In the genomic region with DNA sequence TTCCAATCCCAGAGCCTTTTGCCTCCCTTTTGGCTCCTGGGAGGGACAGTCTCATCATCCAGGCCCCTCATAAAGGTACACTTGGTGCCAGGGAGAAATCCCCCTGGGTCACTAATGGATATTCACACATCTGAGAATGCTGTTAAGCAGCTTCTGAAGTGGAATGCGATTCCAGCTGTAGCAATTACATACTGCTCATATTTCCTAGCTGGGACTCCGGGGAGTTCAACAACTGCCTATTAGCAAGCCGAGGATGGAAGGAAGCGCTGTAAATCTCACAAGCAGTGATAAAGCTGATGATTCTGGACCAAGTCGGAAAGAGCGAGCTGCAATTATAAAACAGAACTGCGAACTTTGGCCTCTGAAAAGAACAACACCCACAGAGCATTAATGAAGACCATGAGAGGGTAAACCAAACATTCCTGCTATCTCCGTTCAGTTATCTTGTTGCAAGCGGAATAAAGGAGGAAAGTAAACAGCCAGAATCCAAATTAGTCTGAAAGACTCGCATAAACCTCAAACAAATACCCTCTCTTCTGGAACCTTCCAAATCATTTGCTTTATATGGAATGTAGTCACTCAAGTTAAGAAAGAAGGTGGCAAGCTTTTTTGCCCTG, we compare ENCODE assay signal across 8 mouse cellular contexts.
DNase-seq lines count a peak whose midpoint lies in the region; ATAC-seq and TF ChIP-seq lines count a peak whose summit lies in the region.

No protein-coding gene starts in this region.

- no peak for TF ChIP-seq EP300 in liver, postnatal 0 days (IDR thresholded peaks at IDR 0.05; ENCODE audit: low read depth)

- WGBS in lung, embryonic 14.5 days: 8% methylated on average over 10 of the region's 10 CpGs
- 7% methylated on average over 10 of the region's 10 CpGs for WGBS in intestine, embryonic 15.5 days
- 41% methylated on average over 10 of the region's 10 CpGs for WGBS in liver, postnatal 0 days (ENCODE audit: insufficient replicate concordance)

- peak overlapping the region; percentile 73 for H3K27ac ChIP-seq in lung, embryonic 14.5 days (ENCODE audit: low read depth)
- H3K27ac ChIP-seq in intestine, embryonic 15.5 days: peak overlapping the region; percentile 66
- H3K27ac ChIP-seq in liver, postnatal 0 days (ENCODE audit: low read depth): peak overlapping the region; percentile 88

- H3K9ac ChIP-seq in lung, embryonic 14.5 days: 0 out of 2 replicates have a peak overlapping the region, but pooled peaks have one; percentile 3
- no peak overlapping the region for H3K9ac ChIP-seq in intestine, embryonic 15.5 days
- 0 out of 2 replicates have a peak overlapping the region, but pooled peaks have one; percentile 27 for H3K9ac ChIP-seq in liver, postnatal 0 days (replicated peaks)

- no peaks in the 10 kb centered on the region for H3K36me3 ChIP-seq in lung, embryonic 14.5 days (ENCODE audit: insufficient read depth)
- H3K36me3 ChIP-seq in intestine, embryonic 15.5 days: no peaks in the 10 kb centered on the region
- no peaks in the 10 kb centered on the region for H3K36me3 ChIP-seq in liver, postnatal 0 days (replicated peaks; ENCODE audit: insufficient read depth, low read length)

- ATAC-seq in lung, embryonic 14.5 days (ENCODE audit: insufficient read depth): peak; percentile 73
- peak; percentile 85 for ATAC-seq in intestine, embryonic 15.5 days
- ATAC-seq in liver, postnatal 0 days: 0 out of 2 replicates have a peak, but pooled peaks have one; percentile 7
- ATAC-seq in activated CD4-positive, CD25-positive, alpha-beta regulatory T cell, adult 4 months: no peak

- no peaks in the 10 kb centered on the region for H3K27me3 ChIP-seq in lung, embryonic 14.5 days (ENCODE audit: insufficient read depth, low read length)
- H3K27me3 ChIP-seq in intestine, embryonic 15.5 days (replicated peaks): no peaks in the 10 kb centered on the region
- no peaks in the 10 kb centered on the region for H3K27me3 ChIP-seq in liver, postnatal 0 days (ENCODE audit: insufficient read depth, low read length)

- H3K4me3 ChIP-seq in lung, embryonic 14.5 days (ENCODE audit: low read depth, low read length): no peak overlapping the region
- no peak overlapping the region for H3K4me3 ChIP-seq in intestine, embryonic 15.5 days (replicated peaks)
- no peak overlapping the region for H3K4me3 ChIP-seq in liver, postnatal 0 days (ENCODE audit: low read depth, low read length)

- H3K9me3 ChIP-seq in lung, embryonic 14.5 days (ENCODE audit: low read depth, low read length): no peaks in the 10 kb centered on the region
- no peaks in the 10 kb centered on the region for H3K9me3 ChIP-seq in intestine, embryonic 15.5 days
- no peaks in the 10 kb centered on the region for H3K9me3 ChIP-seq in liver, postnatal 0 days (ENCODE audit: low read length)

- no peak for TF ChIP-seq CTCF in lung, embryonic 14.5 days (IDR thresholded peaks at IDR 0.05; ENCODE audit: low read depth)
- TF ChIP-seq CTCF in liver, postnatal 0 days (IDR thresholded peaks at IDR 0.05; ENCODE audit: low read depth): no peak

- peak; percentile 62 for DNase-seq in lung, embryonic 14.5 days
- no peak for DNase-seq in lung, postnatal 14 days
- DNase-seq in gastrocnemius, postnatal 14 days: peak; percentile 13
- DNase-seq in liver, postnatal 0 days: no peak
- peak; percentile 27 for DNase-seq in yolk sac, embryonic 10.5 days (ENCODE audit: low spot score)
- DNase-seq in left cerebral cortex, adult 8-10 months (ENCODE audit: low spot score in 2 of 2): no peak

- intact Hi-C loops in gastrocnemius, postnatal 14 days (cut with DNase I; ENCODE audit: low total_unique reads): no loop called here

- H3K4me1 ChIP-seq in lung, embryonic 14.5 days (ENCODE audit: insufficient read depth): peaks cover 6% of the 10 kb centered on the region; the same call in 1 of the 2 replicates
- peaks cover 6% of the 10 kb centered on the region for H3K4me1 ChIP-seq in intestine, embryonic 15.5 days (replicated peaks)
- peaks cover 6% of the 10 kb centered on the region; the same call in 1 of the 2 replicates for H3K4me1 ChIP-seq in liver, postnatal 0 days (ENCODE audit: insufficient read depth)

- peak overlapping the region; percentile 41 for H3K4me2 ChIP-seq in lung, embryonic 14.5 days
- peak overlapping the region; percentile 31 for H3K4me2 ChIP-seq in intestine, embryonic 15.5 days (replicated peaks)
- H3K4me2 ChIP-seq in liver, postnatal 0 days (ENCODE audit: low read depth, low read length): peak overlapping the region; percentile 59

Comparison
In these comparisons a context has a peak if more than half of its experiments do, and no peak if none do; other contexts are left out.
1. DNase-seq: peak in lung, embryonic 14.5 days (single experiment), gastrocnemius, postnatal 14 days (single experiment) and yolk sac, embryonic 10.5 days (single experiment); none in lung, postnatal 14 days (single experiment), liver, postnatal 0 days (single experiment) and left cerebral cortex, adult 8-10 months (0 of 2).
2. Peak in every context shown above with its lines, with median percentiles within 50 percentile points of each other: H3K27ac ChIP-seq and H3K4me2 ChIP-seq.